Mouse (Mus musculus) erythroid progenitor cell, adult 5-6 weeks (primary cell): ENCODE results near the gene Tgfb2. TPM values are rescaled to one million over a fixed set of nuclear protein-coding genes. Genes with fewer than 3 reads are reported as not detected.

Source experiments
- ATAC-seq: replicated peaks from 2 replicates; pipeline ENCODE4 v1.8.0; 2016; ENCODE audit warnings: moderate number of reproducible peaks, mild to moderate bottlenecking, moderate TSS enrichment, inconsistent platforms; ENCODE audit not compliant: poor library complexity, low FRiP score, severe bottlenecking
- total RNA-seq, 2 experiments: library from RNA; stranded (forward) in 1 of 2; stranded (reverse) in 1 of 2; fragments of 150-400 nt in 1 of 2; fragments of 186-747, 209-891 nt in 1 of 2; gene quantifications; 2 replicates each; pipeline versions ENCODE4 v1.2.3 to v1.2.4; 2015 to 2017; ENCODE audit warnings: low replicate concordance in 2 of 2

The Tgfb2 gene
- total RNA-seq, 2 experiments from 2014 or later, result not detected

DNA sequence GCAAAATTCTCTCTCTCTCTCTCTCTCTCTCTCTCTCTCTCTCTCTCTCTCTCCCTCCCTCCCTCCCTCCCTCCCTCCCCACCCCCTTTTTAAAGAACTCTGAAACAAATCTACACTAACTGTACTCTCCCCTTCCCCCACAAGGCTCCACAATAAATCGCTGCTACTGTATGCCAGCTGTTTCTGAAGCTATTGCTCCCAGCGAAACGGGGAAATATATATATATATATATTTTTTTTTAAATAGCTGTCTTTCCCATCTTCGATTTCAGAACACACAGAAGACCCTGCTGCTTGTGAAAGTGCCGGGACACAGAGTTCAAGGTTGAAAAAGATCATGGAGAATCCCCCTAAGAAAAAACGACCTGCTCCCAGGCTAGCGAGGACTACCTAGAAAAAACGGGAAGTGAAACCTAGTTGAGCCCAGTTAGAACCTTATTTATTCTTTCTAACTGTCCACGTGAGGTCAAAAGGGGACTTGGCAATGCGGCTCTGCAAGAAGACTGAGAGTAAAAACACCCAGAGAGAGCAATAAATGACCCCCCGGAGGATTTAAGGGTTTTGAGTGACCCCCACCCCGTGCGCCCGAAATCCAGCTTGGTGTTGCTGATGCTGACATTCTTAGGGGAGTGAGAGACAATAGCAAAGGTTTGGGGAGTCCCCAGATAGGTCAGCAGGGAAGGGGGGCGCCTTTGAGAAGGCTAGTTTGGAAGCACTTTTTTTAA lies 2.4 kb downstream of the Tgfb2 start:
- ATAC-seq, result no peak

DNA sequence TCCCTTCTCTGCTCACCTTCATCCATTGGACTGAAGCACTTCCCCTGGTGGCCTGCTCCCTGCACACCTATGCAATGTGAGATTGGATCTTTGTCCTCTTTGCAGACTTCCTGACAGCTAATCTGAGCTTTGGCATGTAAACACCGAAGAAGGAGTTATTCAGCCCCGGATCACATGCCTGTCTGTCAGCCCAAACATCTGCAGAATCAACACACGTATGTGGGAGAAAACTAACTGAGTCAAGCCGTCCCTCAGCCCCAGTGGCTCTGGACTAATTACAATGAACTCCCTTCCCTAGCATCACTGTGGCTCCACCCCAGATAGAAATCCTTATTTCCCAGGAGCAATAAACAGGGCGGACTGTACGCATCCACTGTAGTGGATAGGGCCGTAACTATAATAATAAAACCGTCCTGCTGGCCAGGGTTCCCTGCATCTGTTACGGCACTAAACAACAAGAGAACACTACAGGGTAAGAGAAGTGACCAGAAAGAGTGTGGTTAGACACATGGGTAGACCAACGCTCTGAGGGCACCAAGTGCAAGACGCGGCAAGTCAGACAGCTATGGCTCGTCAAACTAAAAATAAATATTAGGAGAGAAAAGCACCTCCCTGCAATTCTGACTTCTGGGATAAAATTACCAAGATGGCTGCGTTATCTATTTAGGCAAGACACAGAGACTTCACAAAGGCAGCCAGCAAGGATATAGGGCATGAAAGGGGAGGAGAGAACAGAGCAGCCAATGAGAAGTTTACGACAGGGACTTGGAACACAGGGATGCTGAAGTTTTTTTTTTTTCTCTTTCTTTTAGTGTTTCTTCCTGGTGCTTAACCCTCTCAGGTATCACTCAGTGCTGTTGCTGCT lies 3.2 kb downstream of the Tgfb2 start:
- no peak for ATAC-seq

DNA sequence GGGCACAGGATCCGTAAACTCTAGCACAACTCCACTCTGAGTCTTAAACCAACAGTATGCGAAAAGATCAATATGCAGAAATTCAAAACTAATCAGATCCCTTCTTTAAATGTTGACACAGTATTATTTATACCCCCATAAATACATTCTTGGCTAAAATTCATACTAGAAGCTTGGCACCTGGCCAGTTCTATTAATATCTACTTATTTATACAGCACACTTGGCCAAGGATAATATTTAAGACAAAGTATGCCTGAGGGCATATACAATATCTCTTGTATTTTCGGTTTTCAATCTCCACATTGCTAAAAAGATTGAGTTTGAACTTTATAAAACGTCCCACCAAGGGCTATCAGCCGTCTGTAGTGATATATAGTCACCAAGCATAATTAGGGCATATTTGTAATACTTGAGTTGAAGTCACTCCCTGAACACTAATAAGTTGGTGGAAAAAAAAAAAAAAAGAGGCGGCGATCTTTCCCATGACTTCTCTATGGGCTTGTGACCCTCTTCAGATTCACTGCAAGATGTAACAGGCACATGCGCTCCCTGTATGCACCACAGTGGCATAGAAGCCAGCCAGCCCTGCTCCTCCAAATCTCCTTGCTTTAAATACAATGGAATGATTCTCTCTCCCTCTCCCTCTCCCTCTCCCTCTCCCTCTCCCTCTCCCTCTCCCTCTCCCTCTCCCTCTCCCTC lies 4.4 kb downstream of the Tgfb2 start:
- ATAC-seq, result no peak

DNA sequence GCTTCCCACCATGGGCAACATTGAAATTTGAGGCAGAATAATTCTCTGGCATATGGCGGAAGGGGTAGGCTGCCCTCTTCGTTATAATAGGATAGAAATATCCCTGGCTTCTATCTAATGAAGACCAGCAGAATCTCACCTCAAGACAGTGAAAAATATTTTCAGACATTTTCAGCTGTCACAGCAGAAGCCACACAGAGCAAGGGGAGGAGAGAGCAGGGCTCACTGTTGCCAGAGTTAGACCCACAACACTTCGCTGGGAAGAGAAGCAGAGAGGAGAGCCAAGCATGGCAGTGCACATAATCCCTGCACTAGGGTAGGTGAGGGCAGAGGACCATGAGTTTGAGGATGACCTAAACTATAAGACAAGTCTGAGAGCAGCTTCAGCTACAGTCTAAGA lies 5.3 kb downstream of the Tgfb2 start:
- no peak for ATAC-seq

DNA sequence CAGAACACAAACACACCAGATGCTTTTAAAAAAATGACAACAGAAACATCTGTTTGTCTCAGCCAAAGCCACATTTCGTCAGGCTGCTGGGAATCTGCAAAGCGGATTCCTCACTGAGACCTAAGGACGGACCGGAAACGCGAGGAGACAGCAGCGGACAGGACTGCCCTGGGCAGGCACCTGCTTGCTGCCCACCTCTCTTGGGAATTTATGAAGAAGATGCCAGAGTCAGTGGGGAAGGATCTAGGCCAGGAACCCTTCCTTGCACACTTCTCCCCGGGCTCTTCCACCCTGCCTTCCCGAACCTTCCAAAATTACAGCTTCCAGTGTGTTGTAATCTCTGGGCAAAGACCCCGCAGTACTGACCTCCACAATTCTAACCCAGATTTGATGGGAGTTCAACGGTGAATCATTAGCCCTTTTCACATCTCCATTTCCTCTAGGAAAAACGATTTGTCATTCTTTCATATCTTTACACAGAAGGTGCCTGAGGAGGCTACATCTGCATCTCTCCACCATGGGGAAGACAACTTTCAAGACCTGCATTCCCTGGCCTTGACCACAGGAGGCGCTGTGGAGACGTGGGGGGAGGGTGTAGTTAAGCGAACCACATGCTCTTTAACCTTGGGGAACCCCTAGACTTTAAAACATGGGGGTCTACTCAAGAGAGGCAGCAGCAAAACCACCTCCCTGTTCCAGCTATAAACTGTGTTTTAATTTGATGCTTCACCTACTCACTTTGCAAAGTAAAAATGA lies 7.0 kb downstream of the Tgfb2 start:
- no peak for ATAC-seq

DNA sequence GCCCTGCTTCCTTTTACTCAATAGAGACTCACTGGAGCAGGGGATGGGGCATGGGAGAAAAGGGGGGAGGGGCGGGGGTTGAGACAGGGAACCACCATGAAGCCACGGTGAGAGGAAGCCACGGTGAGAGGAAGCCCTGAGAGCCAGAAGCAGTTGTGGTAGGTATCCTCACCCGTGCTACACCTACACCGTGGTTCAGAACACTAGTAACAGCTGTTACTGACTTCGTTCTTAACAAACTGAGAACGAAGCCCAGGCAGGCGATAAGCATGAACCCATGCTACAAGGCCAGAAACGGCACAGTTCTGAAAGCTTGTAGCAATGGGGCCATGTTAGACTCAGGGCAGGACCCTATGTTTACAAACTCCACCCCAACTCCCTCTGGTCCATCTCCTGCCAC lies 9.6 kb downstream of the Tgfb2 start:
- no peak for ATAC-seq

DNA sequence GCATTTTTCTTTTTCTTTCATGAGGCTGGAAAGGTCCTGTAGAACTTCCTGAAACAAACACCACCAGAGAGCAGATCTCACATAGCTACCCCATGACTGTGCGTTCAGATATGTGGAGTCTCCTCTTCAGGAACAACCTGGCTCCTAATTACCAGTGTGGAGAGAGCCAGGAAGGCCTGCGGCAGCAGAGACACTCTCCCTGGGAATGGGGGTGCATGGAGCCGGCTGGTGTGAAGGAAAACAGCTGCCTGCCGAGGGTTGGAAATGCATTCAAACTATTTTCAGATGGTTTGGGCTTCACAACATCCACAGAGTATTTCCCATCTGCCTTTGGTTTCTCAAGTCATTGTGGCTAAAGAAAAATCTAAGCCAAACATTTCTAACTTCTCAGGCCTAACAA lies 10.4 kb downstream of the Tgfb2 start:
- ATAC-seq, result no peak

DNA sequence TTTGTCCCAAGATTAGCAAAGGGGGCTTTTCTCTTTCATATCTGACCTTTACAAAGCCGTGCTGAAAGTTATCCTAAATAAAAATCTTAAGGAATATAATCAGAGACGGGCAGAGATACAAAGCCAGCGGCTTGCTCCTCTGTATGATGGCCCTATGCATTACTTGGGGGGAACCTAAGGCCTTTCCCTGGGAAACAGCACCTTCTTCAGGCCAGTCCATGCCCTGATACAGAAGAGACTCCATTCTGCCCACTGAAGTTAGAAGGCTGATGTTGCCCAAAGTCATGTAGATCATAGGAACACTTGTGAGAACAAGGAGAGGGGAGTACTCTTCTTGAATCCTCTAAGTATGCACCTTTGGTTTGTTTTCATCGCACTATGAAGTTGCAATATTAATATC lies 13.4 kb downstream of the Tgfb2 start:
- no peak for ATAC-seq

DNA sequence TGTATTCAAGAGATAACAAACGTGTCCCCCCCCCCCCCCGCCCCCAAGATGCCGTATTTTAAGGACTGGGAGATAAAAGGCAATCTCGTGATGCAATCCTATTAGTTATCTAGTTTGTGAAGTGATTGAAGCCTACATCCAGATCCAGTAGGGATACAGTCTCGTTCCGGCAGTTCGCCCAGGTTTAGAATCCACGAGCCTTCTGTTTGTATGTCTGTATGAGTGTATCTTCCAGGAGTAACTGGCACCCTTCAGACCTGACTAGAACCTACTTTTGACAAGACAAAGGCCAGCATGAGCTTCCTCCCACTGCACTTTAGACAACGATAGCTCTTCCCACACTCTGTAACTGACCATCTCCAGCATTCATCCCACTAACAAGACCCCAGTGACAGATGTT lies 14.1 kb downstream of the Tgfb2 start:
- ATAC-seq, result no peak

DNA sequence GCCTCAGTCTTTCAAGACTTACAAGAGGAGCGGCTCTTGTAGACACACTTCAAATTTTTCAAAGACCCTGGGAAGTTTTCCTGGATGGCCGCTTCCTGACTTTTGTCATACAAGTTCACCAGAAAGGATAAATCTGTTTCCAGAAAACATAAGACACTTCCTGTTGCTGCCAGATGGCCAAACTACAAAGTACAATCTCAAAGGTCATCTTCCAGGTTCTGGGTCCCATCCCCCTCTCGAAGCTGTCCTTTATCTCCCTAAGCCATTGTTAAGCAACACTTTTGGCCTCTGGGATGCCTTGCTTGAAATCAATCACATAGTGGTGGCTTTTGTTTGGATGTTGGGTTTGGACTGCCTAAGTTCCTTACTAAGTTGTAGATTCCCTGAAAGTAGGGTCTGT lies 21.7 kb downstream of the Tgfb2 start:
- ATAC-seq, result no peak

DNA sequence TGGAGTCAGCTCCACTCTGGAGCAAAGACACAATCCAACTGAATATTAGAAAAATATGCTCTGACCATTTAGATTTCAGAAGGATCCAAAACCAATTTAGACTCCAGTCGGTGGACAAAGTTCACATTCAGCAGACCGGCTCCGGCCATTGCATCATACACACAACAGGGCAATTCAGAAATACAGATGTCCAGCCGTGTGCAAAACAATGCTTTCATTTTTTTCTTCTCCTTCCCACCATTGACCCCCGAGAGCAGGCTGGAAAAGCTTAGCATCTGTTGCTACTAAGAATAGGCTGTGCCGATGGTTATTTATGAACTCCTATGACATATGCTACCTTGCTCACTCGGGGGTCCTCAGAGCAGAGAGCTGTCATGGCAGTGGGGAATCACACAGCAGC lies 23.2 kb downstream of the Tgfb2 start:
- no peak for ATAC-seq

DNA sequence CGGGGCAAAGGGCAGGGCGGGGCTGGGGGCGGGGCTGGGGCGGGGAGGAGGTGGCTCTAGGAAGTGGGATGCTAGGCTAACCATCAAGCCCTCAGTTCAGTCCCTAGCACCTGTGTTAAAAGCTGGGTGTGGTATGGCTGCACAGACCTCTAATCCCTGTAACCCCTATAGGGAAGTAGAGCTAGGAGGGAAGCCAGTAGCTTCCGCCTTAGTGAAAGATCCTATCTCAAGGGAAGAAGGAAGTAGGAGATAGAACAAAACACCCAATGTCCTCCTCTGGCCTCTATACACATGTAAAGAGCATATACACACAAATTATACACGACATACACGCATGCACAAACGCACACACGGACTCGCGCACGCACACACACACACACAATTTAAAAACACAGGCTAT lies 28.2 kb downstream of the Tgfb2 start:
- ATAC-seq, result no peak

DNA sequence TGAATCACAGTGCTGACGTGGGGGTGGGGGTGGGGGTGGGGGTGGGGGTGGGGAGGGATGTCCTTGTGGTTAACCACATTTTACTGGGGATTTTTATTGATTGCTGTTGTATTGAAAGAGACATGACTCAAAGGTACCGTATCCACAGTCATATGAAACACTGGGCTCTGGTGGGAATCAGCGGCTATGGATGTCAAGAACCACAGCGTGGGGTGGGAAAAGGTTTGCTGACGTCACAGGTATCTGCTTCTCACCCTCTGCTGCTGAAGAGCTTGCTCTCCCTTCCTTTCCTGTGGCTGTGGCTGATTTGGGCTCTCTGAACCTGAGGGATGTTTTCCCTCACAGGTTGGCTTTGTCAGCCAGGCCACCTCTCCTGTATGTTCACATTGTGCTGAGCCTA lies 29.6 kb downstream of the Tgfb2 start:
- no peak for ATAC-seq

DNA sequence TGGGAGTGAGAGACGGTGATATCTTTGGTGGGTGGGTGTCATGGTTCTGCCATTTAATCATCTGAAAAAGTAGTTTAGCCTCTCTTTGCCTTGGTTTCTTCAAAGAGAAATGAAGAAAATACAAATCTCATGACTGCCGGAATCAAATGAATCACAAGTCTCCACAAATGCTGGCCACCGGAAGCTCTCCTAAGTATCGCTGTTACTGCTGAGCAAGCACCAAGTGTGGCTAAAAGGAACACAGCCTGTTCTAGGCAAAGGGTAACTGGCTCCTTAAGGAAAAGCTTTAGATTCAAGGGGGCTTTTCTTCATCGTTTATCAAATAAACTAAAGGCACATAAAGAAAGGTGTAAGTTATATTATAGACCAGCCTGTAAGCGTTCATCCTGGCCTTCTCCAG lies 30.5 kb downstream of the Tgfb2 start:
- ATAC-seq, result no peak

DNA sequence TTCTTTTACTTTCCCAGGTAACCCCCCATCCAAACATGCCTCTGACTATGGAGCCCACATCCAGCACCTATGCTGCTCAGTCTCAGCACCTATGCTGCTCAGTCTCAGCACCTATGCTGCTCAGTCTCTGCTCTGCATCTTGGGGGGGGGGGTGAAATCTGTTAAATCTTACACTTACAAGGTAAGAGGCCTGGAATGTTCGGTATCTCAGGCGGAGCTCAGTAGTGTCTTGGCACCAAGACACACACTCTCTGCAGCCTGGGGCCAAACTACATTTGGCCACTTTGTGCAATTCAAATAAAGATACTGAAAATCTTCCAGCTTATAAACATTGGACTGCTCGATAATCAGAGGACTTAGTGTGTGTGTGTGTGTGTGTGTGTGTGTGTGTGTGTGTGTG lies 31.2 kb downstream of the Tgfb2 start:
- no peak for ATAC-seq

DNA sequence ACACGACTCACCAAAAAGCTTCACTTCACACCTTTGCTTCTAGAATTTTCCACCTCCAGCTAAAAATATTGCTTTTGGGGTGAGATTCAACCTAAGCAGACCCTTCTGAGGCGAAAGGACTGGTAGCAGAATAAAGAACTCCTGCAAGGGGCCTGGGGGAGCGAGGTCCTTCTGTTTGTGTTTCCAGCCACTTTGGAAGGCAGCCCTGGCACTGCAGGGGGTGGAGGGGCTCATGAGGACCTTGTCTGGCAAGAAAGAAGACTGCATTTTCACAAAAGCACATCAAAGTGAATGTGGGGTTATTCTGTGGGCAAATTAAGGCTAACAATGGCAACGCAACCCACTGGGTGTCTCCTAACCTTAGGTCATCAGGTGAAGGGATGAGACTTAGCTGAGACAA lies 32.6 kb downstream of the Tgfb2 start:
- ATAC-seq, result no peak

DNA sequence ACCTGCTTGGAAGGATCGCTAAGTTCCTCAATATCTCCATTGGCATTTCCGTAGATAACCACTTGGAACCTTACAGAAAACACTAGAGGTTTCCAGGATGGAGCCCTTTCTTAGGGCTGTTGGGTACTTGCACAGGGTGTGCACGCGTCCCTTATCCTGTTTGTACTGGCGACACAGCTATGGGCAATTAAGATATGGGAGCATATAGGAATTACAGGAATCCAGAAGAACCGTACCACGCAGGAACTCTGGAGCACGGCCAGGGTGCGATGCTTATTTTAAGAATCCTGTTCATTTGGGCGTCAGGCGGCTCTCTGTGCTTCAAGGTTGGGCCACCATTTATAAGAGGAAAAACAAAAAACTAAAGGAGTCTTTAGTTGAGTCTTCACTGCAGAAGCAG lies 42.4 kb downstream of the Tgfb2 start:
- ATAC-seq, result no peak

DNA sequence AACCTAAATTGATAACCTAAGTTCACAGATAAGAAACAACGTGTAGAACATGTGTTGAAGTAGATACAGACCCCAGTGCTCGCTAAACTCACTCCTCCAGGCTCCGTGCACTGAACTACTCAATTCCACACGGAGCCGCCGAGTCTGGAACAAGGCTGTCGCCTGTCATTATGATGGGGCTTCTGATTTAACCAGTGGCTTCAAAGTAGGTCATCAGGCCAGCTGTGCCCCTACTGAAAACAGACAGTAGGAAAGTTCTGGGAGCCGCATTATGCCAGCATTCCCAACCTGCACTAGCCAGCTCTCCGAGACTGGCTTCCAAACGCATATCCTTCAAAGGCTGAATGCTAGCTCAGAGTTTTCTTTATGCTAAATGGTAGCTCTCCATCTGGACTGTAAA lies 42.8 kb downstream of the Tgfb2 start:
- no peak for ATAC-seq

DNA sequence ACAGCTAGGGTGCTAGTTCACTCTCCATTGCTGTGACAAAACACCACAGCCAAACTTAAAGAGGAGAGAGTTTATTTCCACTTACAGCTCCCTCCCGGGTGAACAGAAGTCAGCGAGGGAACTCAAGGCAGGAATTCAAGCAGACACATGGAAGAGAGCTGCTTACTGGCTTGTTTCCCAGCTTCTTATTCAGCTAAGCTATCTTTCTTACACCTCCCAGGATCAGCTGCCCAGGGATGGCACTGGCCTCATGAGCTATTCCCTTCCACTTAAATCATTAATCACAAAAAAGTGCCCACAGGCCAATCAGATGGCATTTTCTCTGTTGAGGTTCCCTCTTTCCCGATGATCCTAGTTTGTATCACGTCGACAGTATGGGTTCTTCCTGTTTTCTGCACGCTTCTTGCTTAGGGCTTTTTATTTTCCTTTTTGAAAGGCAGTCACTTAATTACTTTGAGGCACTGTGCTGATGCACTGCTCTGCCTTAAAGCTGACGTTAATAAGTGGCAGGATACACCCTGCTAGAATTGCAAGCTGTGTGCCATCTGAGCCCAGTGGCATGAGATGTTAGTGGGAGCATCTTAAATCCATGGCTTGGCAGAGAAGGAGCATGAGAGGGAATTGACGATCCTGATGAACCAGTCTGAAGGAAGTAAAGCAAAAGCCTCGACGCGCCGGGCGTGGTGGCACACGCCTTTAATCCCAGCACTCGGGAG lies 44.4 kb downstream of the Tgfb2 start:
- no peak for ATAC-seq

DNA sequence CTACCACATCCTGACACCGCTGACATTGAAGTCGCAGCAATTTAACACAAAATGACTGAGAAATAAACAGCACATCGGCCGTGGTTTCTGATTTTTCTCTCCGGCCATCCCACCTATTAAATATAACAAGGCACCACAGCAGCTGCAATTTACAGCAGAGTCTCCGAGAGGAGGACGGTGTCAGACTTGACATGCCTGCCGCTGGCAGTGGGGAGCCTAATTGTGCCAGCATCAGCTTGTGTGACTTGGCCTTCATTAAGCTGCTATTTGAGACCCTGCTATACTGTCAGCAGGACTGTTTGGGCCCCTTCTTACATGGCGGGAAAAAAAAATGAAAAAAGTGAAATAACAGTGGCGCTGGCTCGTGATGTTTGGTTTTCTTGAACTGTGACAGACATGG lies 47.0 kb downstream of the Tgfb2 start:
- no peak for ATAC-seq
